Mouse (Mus musculus) stomach, adult 2 months (tissue): ENCODE data around the gene Olfr1204. TPM values are rescaled to one million over a fixed set of nuclear protein-coding genes. Genes with fewer than 3 reads are reported as not detected.

ENCODE experiments used
- polyA plus RNA-seq: library from polyadenylated mRNA; depleted of rRNA; stranded (reverse); fragments of >200 nt; gene quantifications from 2 replicates; pipeline ENCODE4 v1.2.3, GENCODE M21; 2012; rRNA removed

Olfr1204 gene
- not detected in 2 replicates for polyA plus RNA-seq

GRCm38 (mm10) chr2:88848992-88849391, at the start of gene Olfr1204:
Olfr1204 (plus strand) TSS chr2:88849292.

DNA sequence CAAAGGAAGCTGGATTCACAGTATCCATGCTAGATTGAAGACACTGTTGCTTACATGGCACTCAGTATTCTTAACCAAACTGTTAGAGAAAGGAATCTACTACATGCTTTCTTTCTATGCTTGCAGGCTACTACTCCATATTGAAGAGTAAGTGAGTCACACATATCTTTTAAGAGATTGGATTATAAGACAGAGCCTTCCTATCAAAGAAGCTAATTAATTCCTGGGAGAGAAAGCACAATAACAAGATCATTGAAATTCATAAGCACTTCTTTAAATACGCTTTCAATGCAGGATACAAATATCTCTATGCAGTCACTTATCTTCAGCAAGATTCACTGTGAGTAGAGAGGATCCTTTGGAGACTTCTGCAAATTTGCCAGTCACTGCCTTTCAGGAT, 34.9 kb upstream of the Olfr1204 start, which contains the start of gene Olfr1202:
Gene Olfr1202, plus strand, starts transcription at position 301 of the 400 bp plus-strand sequence.

DNA sequence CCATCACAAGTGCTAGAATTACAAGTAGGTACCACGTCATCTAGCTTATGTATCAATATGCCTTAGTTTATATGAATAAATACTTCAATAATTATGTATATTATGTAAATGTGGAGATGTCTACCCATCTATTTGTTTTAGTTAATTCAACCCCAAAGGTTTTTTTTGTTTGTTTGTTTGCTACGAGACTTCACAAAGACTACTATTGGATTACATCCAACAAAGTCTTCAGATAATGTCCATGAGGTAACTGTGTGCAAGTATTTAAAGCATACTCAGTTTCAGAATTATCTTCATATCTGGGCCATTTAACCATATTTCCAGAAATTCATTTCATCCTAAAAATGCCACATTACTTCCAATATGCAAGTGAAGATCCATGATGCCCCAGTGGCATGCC, 19.7 kb upstream of the Olfr1204 start, which contains the start of gene Olfr1205:
Gene Olfr1205, plus strand, starts transcription at position 301 of the 400 bp plus-strand sequence.

GRCm38 (mm10) chr2:88862931-88863330, 13.8 kb downstream of the Olfr1204 start, which contains the start of gene Olfr1206:
Olfr1206 (plus strand) TSS chr2:88863231.

DNA sequence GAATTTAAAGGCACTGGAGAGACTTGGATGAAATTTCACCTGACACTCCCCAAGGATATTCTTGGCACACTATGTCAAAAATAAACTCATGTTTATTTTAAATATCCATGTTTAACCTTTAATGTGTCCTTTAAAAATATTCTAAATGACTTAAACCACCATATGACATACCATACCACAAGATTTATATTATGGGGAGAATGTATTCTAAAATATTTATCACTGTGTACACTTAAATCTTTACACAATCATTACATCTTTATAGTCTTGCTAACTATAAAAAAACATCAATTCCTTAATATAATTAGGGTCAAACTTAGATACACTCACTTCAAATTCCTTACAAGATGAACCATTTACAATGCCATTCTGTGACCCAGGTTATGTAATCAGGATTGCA, 53.1 kb downstream of the Olfr1204 start, which contains the start of gene Olfr1208:
Gene Olfr1208, minus strand, starts transcription at position 101 of the 400 bp plus-strand sequence.

Other genes with a start within 250 kb of the Olfr1204 start
- gene Olfr1191-ps1, start 208.8 kb upstream of the Olfr1204 start, polyA plus RNA-seq, result not detected in 2 replicates
- gene Olfr1192-ps1, start 200.8 kb upstream of the Olfr1204 start, polyA plus RNA-seq, result not detected in 2 replicates
- gene Olfr1193, start 173.7 kb upstream of the Olfr1204 start, polyA plus RNA-seq, result not detected in 2 replicates
- gene Olfr1195, start 160.1 kb upstream of the Olfr1204 start, polyA plus RNA-seq, result not detected in 2 replicates
- not detected in 2 replicates for gene Olfr1196, start 144.7 kb upstream of the Olfr1204 start, polyA plus RNA-seq
- not detected in 2 replicates for gene Olfr1197, start 116.9 kb upstream of the Olfr1204 start, polyA plus RNA-seq
- not detected in 2 replicates for gene Olfr1198, start 97.9 kb upstream of the Olfr1204 start, polyA plus RNA-seq
- gene Olfr1199, start 88.8 kb upstream of the Olfr1204 start, polyA plus RNA-seq, result not detected in 2 replicates
- gene Olfr1200, start 78.8 kb upstream of the Olfr1204 start, polyA plus RNA-seq, result not detected in 2 replicates
- gene Olfr1201, start 56.3 kb upstream of the Olfr1204 start, polyA plus RNA-seq, result not detected in 2 replicates
- gene Olfr1202, start 34.8 kb upstream of the Olfr1204 start, polyA plus RNA-seq, result not detected in 2 replicates
- not detected in 2 replicates for gene Olfr1205, start 19.6 kb upstream of the Olfr1204 start, polyA plus RNA-seq
- gene Olfr1206, start 13.9 kb downstream of the Olfr1204 start, polyA plus RNA-seq, result not detected in 2 replicates
- gene Olfr1208, start 53.0 kb downstream of the Olfr1204 start, polyA plus RNA-seq, result not detected in 2 replicates
- gene Olfr1209, start 65.9 kb downstream of the Olfr1204 start, polyA plus RNA-seq, result not detected in 2 replicates
- not detected in 2 replicates for gene Olfr1211, start 88.8 kb downstream of the Olfr1204 start, polyA plus RNA-seq
- gene Olfr1212, start 104.7 kb downstream of the Olfr1204 start, polyA plus RNA-seq, result not detected in 2 replicates
- gene Gm13762, start 131.0 kb downstream of the Olfr1204 start, polyA plus RNA-seq, result not detected in 2 replicates
- not detected in 2 replicates for gene Olfr1214, start 143.4 kb downstream of the Olfr1204 start, polyA plus RNA-seq
- gene Olfr1215, start 157.7 kb downstream of the Olfr1204 start, polyA plus RNA-seq, result not detected in 2 replicates
- not detected in 2 replicates for gene Olfr1216, start 169.0 kb downstream of the Olfr1204 start, polyA plus RNA-seq
- not detected in 2 replicates for gene Olfr1217, start 182.8 kb downstream of the Olfr1204 start, polyA plus RNA-seq
- gene Olfr1218, start 211.9 kb downstream of the Olfr1204 start, polyA plus RNA-seq, result not detected in 2 replicates
- not detected in 2 replicates for gene Olfr1219, start 234.2 kb downstream of the Olfr1204 start, polyA plus RNA-seq